Mouse (Mus musculus): Measurements from ENCODE around the gene Gm20518. TPM values are rescaled to one million over a fixed set of nuclear protein-coding genes. Genes with fewer than 3 reads are reported as not detected.

Gene Gm20518
- polyA plus RNA-seq, 1 experiment from 2014 or later = 0.11 TPM

DNA sequence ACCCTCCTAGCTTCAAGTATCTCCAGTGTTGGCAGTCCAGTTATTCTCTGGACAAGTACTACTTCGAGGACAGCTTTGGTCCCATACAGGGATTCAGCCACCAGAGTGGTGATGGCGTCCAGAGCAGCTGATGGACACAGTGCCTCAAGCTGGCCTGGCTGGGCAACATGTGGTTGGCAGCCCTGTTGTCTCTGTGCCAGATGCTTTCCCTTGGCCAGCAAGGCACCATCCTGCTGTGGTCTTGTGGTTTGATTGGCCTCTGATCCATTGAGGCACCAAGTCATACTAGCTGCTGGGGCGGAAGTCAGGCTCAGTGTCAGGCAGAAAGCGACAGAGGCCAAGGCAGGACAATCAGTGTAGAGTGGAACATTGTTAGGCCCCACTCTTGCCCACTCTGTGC, 82.3 kb downstream of the Gm20518 start:
- Histone ChIP-seq H3K27ac (ENCODE audit: low read length) (no peak overlapping the region), H3K4me1 (ENCODE audit: insufficient read depth, low read depth, low read length) (peaks cover 24% of the 10 kb centered on the region), H3K4me2 (replicated peaks; ENCODE audit: low read depth, low read length) (no peak overlapping the region), H3K27me3 (replicated peaks; ENCODE audit: insufficient read depth, low read length) (peaks cover 13% of the 10 kb centered on the region; the same call in 1 of the 2 replicates), H3K9ac (replicated peaks; ENCODE audit: low read depth) (no peak overlapping the region), H3K4me3 (ENCODE audit: low read depth, low read length) (no peak overlapping the region), H3K36me3 (ENCODE audit: insufficient read depth, low read length) (no peaks in the 10 kb centered on the region), H3K9me3 (ENCODE audit: low read length) (no peaks in the 10 kb centered on the region)
- TF ChIP-seq EP300 (IDR thresholded peaks at IDR 0.05) (no peak), CTCF (IDR thresholded peaks at IDR 0.05) (no peak)
- DNase-seq (ENCODE audit: low spot score) (no peak), ATAC-seq (no peak)
- WGBS = 71% methylated on average over 4 of the region's 4 CpGs

DNA sequence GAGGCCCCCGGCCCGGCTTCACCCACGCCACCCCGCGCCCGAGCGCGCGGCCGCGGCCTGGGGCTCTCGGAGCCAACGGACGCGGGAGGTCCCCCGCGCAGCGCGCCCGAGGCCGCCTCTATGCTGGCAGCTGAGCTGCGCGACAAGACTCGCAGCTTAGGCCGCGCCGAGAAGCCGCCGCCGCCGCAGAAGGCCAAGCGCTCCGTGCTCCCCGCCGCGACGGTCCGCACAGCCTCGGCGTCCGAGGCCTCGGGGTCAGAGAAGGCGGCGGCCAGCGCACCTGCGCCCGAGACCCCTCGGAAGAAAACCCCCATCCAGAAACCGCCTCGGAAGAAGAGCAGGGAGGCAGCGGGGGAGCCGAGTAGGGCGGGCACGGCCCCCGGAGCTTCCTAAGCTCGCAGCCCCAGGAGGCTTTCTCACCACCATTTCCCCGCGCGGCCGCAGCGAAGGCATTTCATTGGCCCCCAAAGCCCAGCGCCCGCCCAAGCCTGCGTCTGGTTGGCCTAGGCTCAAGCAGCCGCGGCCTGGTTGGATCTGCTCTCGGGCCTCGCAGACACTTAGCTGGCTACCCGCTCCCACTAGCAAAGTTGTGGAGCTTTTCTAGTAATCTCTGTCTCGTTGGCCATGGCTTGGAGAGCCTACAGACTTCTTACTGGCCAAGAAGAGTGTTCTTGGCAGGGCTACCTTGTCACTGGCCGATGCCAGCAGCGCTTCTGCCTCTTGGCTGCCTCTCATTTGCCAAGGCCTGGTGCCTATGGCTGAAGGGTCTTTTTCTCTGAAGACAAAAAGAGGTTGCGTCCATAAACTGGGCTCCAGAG, 84.1 kb downstream of the Gm20518 start:
- ATAC-seq (peak; percentile 77), DNase-seq (ENCODE audit: low spot score) (peak; percentile 84)
- H3K4me2 ChIP-seq (replicated peaks; ENCODE audit: low read depth, low read length) = peak overlapping the region; percentile 76
- peak overlapping the region; percentile 33 for H3K4me3 ChIP-seq (ENCODE audit: low read depth, low read length)
- WGBS = 10% methylated on average over 32 of the region's 73 CpGs
- no peak overlapping the region for H3K27ac ChIP-seq (ENCODE audit: low read length)
- H3K27me3 ChIP-seq (replicated peaks; ENCODE audit: insufficient read depth, low read length) = peaks cover 25% of the 10 kb centered on the region; the same call in 1 of the 2 replicates
- H3K9ac ChIP-seq (replicated peaks; ENCODE audit: low read depth) = 0 out of 2 replicates have a peak overlapping the region, but pooled peaks have one; percentile 19
- TF ChIP-seq EP300 (IDR thresholded peaks at IDR 0.05) (no peak), CTCF (IDR thresholded peaks at IDR 0.05) (no peak)
- no peaks in the 10 kb centered on the region for H3K36me3 ChIP-seq (ENCODE audit: insufficient read depth, low read length)
- H3K9me3 ChIP-seq (ENCODE audit: low read length) = no peaks in the 10 kb centered on the region
- peaks cover 32% of the 10 kb centered on the region for H3K4me1 ChIP-seq (ENCODE audit: insufficient read depth, low read depth, low read length)

DNA sequence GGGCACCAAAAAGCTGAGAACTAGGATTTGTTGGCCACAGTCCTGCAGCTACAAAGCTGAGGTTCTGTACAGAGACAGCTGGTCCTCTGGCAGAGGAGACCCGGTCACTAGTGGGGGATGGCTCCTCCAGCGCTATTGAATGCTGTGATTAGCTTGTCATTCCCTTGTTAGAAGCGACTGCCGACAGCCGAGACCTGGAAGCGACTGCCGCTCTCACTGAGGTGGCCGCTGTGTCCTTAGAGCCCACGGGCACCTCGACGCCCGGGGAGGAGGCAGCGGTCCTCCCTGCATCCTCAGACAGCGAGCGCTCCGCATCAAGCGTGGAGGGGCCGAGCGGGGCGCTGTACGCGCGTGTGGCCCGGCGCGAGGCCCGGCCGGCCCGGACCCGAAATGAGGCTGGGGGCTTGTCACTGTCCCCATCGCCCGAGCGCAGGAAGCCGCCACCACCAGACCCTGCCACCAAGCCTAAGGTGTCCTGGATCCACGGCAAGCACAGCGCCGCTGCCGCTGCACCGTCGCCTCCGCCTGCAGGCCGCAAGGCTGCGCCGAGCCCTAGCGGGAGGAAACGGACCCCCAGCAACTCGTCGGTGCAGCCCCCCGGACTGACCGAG, 84.8 kb downstream of the Gm20518 start:
- Histone ChIP-seq H3K36me3 (ENCODE audit: insufficient read depth, low read length) (no peaks in the 10 kb centered on the region), H3K4me1 (ENCODE audit: insufficient read depth, low read depth, low read length) (peaks cover 36% of the 10 kb centered on the region), H3K27me3 (replicated peaks; ENCODE audit: insufficient read depth, low read length) (peaks cover 30% of the 10 kb centered on the region), H3K4me3 (ENCODE audit: low read depth, low read length) (peak overlapping the region; percentile 33), H3K9ac (replicated peaks; ENCODE audit: low read depth) (0 out of 2 replicates have a peak overlapping the region, but pooled peaks have one; percentile 19), H3K4me2 (replicated peaks; ENCODE audit: low read depth, low read length) (peak overlapping the region; percentile 76), H3K27ac (ENCODE audit: low read length) (no peak overlapping the region), H3K9me3 (ENCODE audit: low read length) (no peaks in the 10 kb centered on the region)
- TF ChIP-seq CTCF (IDR thresholded peaks at IDR 0.05) = no peak
- no peak for TF ChIP-seq EP300 (IDR thresholded peaks at IDR 0.05)
- ATAC-seq (no peak), DNase-seq (ENCODE audit: low spot score) (peak; percentile 41)
- WGBS = 14% methylated on average over 47 of the region's 50 CpGs

DNA sequence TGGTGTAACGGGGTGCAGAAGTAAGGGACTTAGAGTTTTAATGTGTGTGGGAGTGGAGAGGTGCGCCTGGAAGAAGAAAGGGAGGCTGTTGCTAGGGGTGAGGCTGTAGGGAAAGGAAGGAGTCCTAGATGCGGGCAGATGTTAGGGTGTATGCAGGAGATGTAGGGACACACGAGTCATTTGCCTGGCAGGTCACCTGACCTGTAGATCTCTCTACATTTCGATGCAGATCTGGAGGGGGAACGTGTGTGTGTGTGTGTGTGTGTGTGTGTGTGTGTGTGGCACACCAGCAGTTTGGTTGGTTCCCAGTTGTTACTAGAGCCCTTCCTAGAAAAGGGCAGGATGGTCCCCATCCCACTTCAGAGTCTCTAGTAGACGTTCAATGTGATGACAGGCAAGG, 86.5 kb downstream of the Gm20518 start:
- Histone ChIP-seq H3K27ac (ENCODE audit: low read length) (no peak overlapping the region), H3K36me3 (ENCODE audit: insufficient read depth, low read length) (no peaks in the 10 kb centered on the region), H3K27me3 (replicated peaks; ENCODE audit: insufficient read depth, low read length) (peaks cover 31% of the 10 kb centered on the region), H3K4me2 (replicated peaks; ENCODE audit: low read depth, low read length) (peak overlapping the region; percentile 42), H3K4me1 (ENCODE audit: insufficient read depth, low read depth, low read length) (peaks cover 36% of the 10 kb centered on the region), H3K9me3 (ENCODE audit: low read length) (no peaks in the 10 kb centered on the region), H3K9ac (replicated peaks; ENCODE audit: low read depth) (no peak overlapping the region), H3K4me3 (ENCODE audit: low read depth, low read length) (no peak overlapping the region)
- ATAC-seq = no peak
- 53% methylated on average over 6 of the region's 7 CpGs for WGBS
- DNase-seq (ENCODE audit: low spot score) = no peak
- TF ChIP-seq CTCF (IDR thresholded peaks at IDR 0.05) (no peak), EP300 (IDR thresholded peaks at IDR 0.05) (no peak)

DNA sequence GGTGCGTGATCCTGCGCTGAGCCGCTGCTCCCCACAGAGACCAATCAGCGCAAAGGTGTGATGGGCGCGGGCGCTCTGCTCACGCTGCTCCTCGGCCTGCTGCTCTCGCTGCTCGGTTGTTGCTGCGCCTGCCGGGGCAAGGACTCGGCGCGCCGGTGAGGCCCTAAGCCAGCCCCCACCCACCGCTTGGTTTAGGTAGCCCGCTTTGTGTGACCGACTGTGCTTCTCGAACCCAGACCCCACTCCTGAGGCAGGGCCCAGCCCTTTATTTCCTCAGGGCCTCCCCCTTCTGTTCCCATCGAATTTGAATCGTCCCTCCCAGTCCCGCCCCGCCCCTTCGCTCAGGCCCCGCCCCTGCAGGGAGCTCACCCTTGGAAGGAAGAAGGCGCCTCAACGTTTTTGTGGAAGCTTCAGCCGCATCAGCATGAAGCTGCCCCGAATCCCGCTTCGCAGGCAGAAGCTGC, 87.0 kb downstream of the Gm20518 start:
- DNase-seq (ENCODE audit: low spot score) = peak; percentile 51
- Histone ChIP-seq H3K4me2 (replicated peaks; ENCODE audit: low read depth, low read length) (peak overlapping the region; percentile 42), H3K9ac (replicated peaks; ENCODE audit: low read depth) (no peak overlapping the region), H3K4me1 (ENCODE audit: insufficient read depth, low read depth, low read length) (peaks cover 36% of the 10 kb centered on the region), H3K9me3 (ENCODE audit: low read length) (no peaks in the 10 kb centered on the region), H3K27me3 (replicated peaks; ENCODE audit: insufficient read depth, low read length) (peaks cover 33% of the 10 kb centered on the region), H3K4me3 (ENCODE audit: low read depth, low read length) (peak overlapping the region; percentile 14; the same call in 1 of the 2 replicates), H3K27ac (ENCODE audit: low read length) (no peak overlapping the region), H3K36me3 (ENCODE audit: insufficient read depth, low read length) (no peaks in the 10 kb centered on the region)
- TF ChIP-seq EP300 (IDR thresholded peaks at IDR 0.05) = no peak
- TF ChIP-seq CTCF (IDR thresholded peaks at IDR 0.05) = no peak
- 11% methylated on average over 33 of the region's 33 CpGs for WGBS
- peak; percentile 16 for ATAC-seq

DNA sequence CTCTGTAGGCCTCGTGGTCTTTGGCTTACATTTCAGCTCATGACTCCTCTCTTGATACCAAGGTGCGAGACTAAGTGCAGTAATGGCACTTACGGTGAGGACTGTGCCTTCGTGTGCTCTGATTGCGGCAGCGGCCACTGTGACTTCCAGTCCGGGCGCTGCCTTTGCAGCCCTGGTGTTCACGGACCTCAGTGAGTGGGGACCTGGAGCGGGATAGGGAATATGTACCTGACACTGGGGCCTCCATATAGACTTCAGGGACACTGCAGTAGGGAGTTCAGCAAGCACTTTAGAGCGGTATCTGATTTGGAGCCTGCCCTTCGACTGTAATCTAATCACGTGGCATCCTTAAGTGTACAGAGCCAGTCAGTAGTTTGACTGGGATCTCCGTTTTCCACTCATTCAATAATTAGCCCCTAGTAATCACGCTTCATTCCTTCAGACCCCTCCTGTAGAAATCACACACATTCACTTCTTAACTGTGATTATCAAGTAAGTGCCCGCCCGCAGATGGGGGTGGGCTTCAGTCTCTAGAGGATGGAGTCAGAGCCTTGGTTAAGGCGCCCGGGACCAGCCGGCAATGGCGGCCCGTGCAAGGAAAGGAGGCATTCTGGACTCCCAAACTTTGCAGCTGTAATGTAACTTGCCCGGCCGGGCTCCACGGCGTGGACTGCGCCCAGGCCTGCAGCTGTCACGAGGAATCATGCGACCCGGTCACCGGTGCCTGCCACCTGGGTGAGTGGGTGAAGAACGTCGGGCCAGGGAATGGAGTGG, 87.6 kb downstream of the Gm20518 start:
- no peak for DNase-seq (ENCODE audit: low spot score)
- H3K36me3 ChIP-seq (ENCODE audit: insufficient read depth, low read length) = no peaks in the 10 kb centered on the region
- H3K9ac ChIP-seq (replicated peaks; ENCODE audit: low read depth) = no peak overlapping the region
- H3K4me2 ChIP-seq (replicated peaks; ENCODE audit: low read depth, low read length) = peak overlapping the region; percentile 46
- H3K27ac ChIP-seq (ENCODE audit: low read length) = no peak overlapping the region
- peaks cover 38% of the 10 kb centered on the region for H3K27me3 ChIP-seq (replicated peaks; ENCODE audit: insufficient read depth, low read length)
- peak overlapping the region; percentile 28 for H3K4me3 ChIP-seq (ENCODE audit: low read depth, low read length)
- peaks cover 36% of the 10 kb centered on the region for H3K4me1 ChIP-seq (ENCODE audit: insufficient read depth, low read depth, low read length)
- no peaks in the 10 kb centered on the region for H3K9me3 ChIP-seq (ENCODE audit: low read length)
- 41% methylated on average over 33 of the region's 33 CpGs for WGBS
- no peak for ATAC-seq
- TF ChIP-seq EP300 (IDR thresholded peaks at IDR 0.05) (no peak), CTCF (IDR thresholded peaks at IDR 0.05) (no peak)
